Comparison of ENCODE assay signal across 23 mouse cellular contexts in genomic region chr2:64413263-64413662, GRCm38 (mm10).
"Had no signal": no experiment of that assay in that cellular context is flagged by ENCODE, and none has a peak within 500 bp of the region (broad histone marks: within the 10 kb centered on the region; RNA-seq: fewer than 3 reads in every experiment).

No protein-coding gene starts in this region.

- H3K4me2 ChIP-seq: kidney, embryonic 15.5 days; limb, embryonic 13.5 days; liver, embryonic 11.5 days; liver, embryonic 15.5 days; lung, embryonic 15.5 days; midbrain, embryonic 12.5 days; midbrain, embryonic 15.5 days; neural tube, embryonic 12.5 days; neural tube, embryonic 15.5 days had no signal

- H3K27me3 ChIP-seq: kidney, embryonic 15.5 days; limb, embryonic 13.5 days; liver, embryonic 15.5 days; lung, embryonic 15.5 days; midbrain, embryonic 12.5 days; midbrain, embryonic 15.5 days; neural tube, embryonic 12.5 days; neural tube, embryonic 15.5 days had no signal

- DNase-seq: kidney, adult 8-10 months; kidney, postnatal 25 days; layer of hippocampus, postnatal 36 days; left cerebral cortex, postnatal 4 days; lung, adult 18-20 months; right cerebral cortex, adult 18-20 months; right cerebral cortex, postnatal 14 days; right cerebral cortex, postnatal 4 days; thymus, adult 2 months; thymus, postnatal 14 days; thymus, postnatal 4 days had no signal

- H3K9ac ChIP-seq: kidney, embryonic 15.5 days; limb, embryonic 13.5 days; liver, embryonic 15.5 days; lung, embryonic 15.5 days; midbrain, embryonic 12.5 days; midbrain, embryonic 15.5 days; neural tube, embryonic 12.5 days; neural tube, embryonic 15.5 days had no signal

- H3K4me3 ChIP-seq: kidney, embryonic 15.5 days; left cerebral cortex, adult 2 months; limb, embryonic 13.5 days; liver, embryonic 15.5 days; lung, embryonic 15.5 days; midbrain, embryonic 12.5 days; midbrain, embryonic 15.5 days; neural tube, embryonic 12.5 days; neural tube, embryonic 15.5 days had no signal

- ATAC-seq: midbrain, embryonic 15.5 days had no signal

- H3K9me3 ChIP-seq: kidney, embryonic 15.5 days; limb, embryonic 13.5 days; liver, embryonic 15.5 days; lung, embryonic 15.5 days; midbrain, embryonic 12.5 days; midbrain, embryonic 15.5 days; neural tube, embryonic 12.5 days had no signal

- H3K4me1 ChIP-seq: kidney, embryonic 15.5 days; limb, embryonic 13.5 days; liver, embryonic 15.5 days; midbrain, embryonic 12.5 days; midbrain, embryonic 15.5 days; neural tube, embryonic 12.5 days; neural tube, embryonic 15.5 days had no signal

- H3K27ac ChIP-seq: kidney, embryonic 15.5 days; left cerebral cortex, adult 2 months; limb, embryonic 13.5 days; liver, embryonic 15.5 days; lung, embryonic 15.5 days; macrophage; midbrain, embryonic 12.5 days; midbrain, embryonic 15.5 days; neural tube, embryonic 12.5 days; neural tube, embryonic 15.5 days; stomach, postnatal 0 days had no signal

- H3K36me3 ChIP-seq: kidney, embryonic 15.5 days; limb, embryonic 13.5 days; liver, embryonic 15.5 days; lung, embryonic 15.5 days; midbrain, embryonic 12.5 days; midbrain, embryonic 15.5 days; neural tube, embryonic 12.5 days; neural tube, embryonic 15.5 days had no signal
